Mouse (Mus musculus): ENCODE data around the gene Lrrc1.
"Not testable (repeated sequence)": the region's sequence is repeated elsewhere in the genome, so short reads cannot be mapped to it uniquely, and the experiment has no call there.

The Lrrc1 gene

GRCm38 (mm10) chr9:77544354-77545067 lies at the start of gene Lrrc1:
TSS of gene Lrrc1 (minus strand) at chr9:77544870.
- peak; percentile 79 for DNase-seq

GRCm38 (mm10) chr9:77592423-77592822 lies 47.8 kb upstream of the Lrrc1 start:
- no peak for DNase-seq

GRCm38 (mm10) chr9:77589496-77589895 lies 44.8 kb upstream of the Lrrc1 start:
- no peak for DNase-seq

GRCm38 (mm10) chr9:77587616-77588015 lies 42.9 kb upstream of the Lrrc1 start:
- DNase-seq = no peak

GRCm38 (mm10) chr9:77586806-77587591 lies 42.3 kb upstream of the Lrrc1 start:
- DNase-seq = no peak

GRCm38 (mm10) chr9:77584746-77585145 lies 40.1 kb upstream of the Lrrc1 start:
- DNase-seq = no peak

- DNase-seq = no peak
Measured at GRCm38 (mm10) chr9:77583302-77583701, 38.6 kb upstream of the Lrrc1 start.

GRCm38 (mm10) chr9:77579827-77580226 lies 35.2 kb upstream of the Lrrc1 start:
- DNase-seq = no peak

- DNase-seq = no peak
Measured at GRCm38 (mm10) chr9:77577931-77578330, 33.3 kb upstream of the Lrrc1 start.

GRCm38 (mm10) chr9:77577409-77577808 lies 32.7 kb upstream of the Lrrc1 start:
- no peak for DNase-seq

GRCm38 (mm10) chr9:77576320-77576719 lies 31.6 kb upstream of the Lrrc1 start:
- DNase-seq = no peak

GRCm38 (mm10) chr9:77574996-77575395 lies 30.3 kb upstream of the Lrrc1 start:
- not testable (repeated sequence) for DNase-seq

- no peak for DNase-seq
Measured at GRCm38 (mm10) chr9:77571851-77572250, 27.2 kb upstream of the Lrrc1 start.

GRCm38 (mm10) chr9:77568789-77569506 lies 24.3 kb upstream of the Lrrc1 start:
- no peak for DNase-seq

GRCm38 (mm10) chr9:77561827-77562226 lies 17.2 kb upstream of the Lrrc1 start:
- DNase-seq = no peak

GRCm38 (mm10) chr9:77557963-77558362 lies 13.3 kb upstream of the Lrrc1 start:
- no peak for DNase-seq

- DNase-seq = no peak
Measured at GRCm38 (mm10) chr9:77557181-77557580, 12.5 kb upstream of the Lrrc1 start.

- no peak for DNase-seq
Measured at GRCm38 (mm10) chr9:77556435-77556834, 11.8 kb upstream of the Lrrc1 start.

- DNase-seq = no peak
Measured at GRCm38 (mm10) chr9:77553465-77553864, 8.8 kb upstream of the Lrrc1 start.

- DNase-seq = no peak
Measured at GRCm38 (mm10) chr9:77551036-77551512, 6.4 kb upstream of the Lrrc1 start.

- DNase-seq = no peak
Measured at GRCm38 (mm10) chr9:77546010-77546409, 1.3 kb upstream of the Lrrc1 start.

- DNase-seq = no peak
Measured at GRCm38 (mm10) chr9:77545068-77545421, 375 bp upstream of the Lrrc1 start.
